Mouse (Mus musculus) embryo, embryonic 10.5 days (tissue): ENCODE data around the gene Aldob.

Experiments used
- DNase-seq: peaks from one replicate; pipeline ENCODE4 v3.0.0-alpha.2; 2015; ENCODE audit warnings: low spot score

The Aldob gene

GRCm38 (mm10) chr4:49549383-49549782 lies at the start of gene Aldob:
Aldob (minus strand) TSS chr4:49549546.
- no peak for DNase-seq

- peak; percentile 77 for DNase-seq
Measured at GRCm38 (mm10) chr4:49597183-49598100, 48.1 kb upstream of the Aldob start, which contains the start of gene Tmem246. Tmem246 (minus strand) TSS chr4:49597876.

GRCm38 (mm10) chr4:49596846-49597182 lies 47.5 kb upstream of the Aldob start:
- peak; percentile 33 for DNase-seq

- DNase-seq: no peak
Measured at GRCm38 (mm10) chr4:49590152-49590551, 40.8 kb upstream of the Aldob start.

- DNase-seq: no peak
Measured at GRCm38 (mm10) chr4:49586811-49587210, 37.5 kb upstream of the Aldob start.

- no peak for DNase-seq
Measured at GRCm38 (mm10) chr4:49585524-49586101, 36.3 kb upstream of the Aldob start.

- DNase-seq: no peak
Measured at GRCm38 (mm10) chr4:49583965-49584831, 34.9 kb upstream of the Aldob start.

GRCm38 (mm10) chr4:49581256-49581655 lies 31.9 kb upstream of the Aldob start:
- DNase-seq: no peak

GRCm38 (mm10) chr4:49572194-49572593 lies 22.8 kb upstream of the Aldob start:
- no peak for DNase-seq

- DNase-seq: peak; percentile 89
Measured at GRCm38 (mm10) chr4:49567613-49568012, 18.3 kb upstream of the Aldob start.

- DNase-seq: no peak
Measured at GRCm38 (mm10) chr4:49559915-49560772, 10.8 kb upstream of the Aldob start.

- no peak for DNase-seq
Measured at GRCm38 (mm10) chr4:49558181-49558580, 8.8 kb upstream of the Aldob start.

GRCm38 (mm10) chr4:49557375-49557774 lies 8.0 kb upstream of the Aldob start:
- DNase-seq: no peak

GRCm38 (mm10) chr4:49553380-49553779 lies 4.0 kb upstream of the Aldob start:
- DNase-seq: no peak

GRCm38 (mm10) chr4:49547544-49548219 lies 1.7 kb downstream of the Aldob start:
- DNase-seq: no peak

- no peak for DNase-seq
Measured at GRCm38 (mm10) chr4:49546873-49547543, 2.3 kb downstream of the Aldob start.

- DNase-seq: no peak
Measured at GRCm38 (mm10) chr4:49546026-49546425, 3.3 kb downstream of the Aldob start.

GRCm38 (mm10) chr4:49540966-49541365 lies 8.4 kb downstream of the Aldob start:
- DNase-seq: no peak

- no peak for DNase-seq
Measured at GRCm38 (mm10) chr4:49539665-49540064, 9.7 kb downstream of the Aldob start.

GRCm38 (mm10) chr4:49536671-49537070 lies 12.7 kb downstream of the Aldob start:
- no peak for DNase-seq
